Mouse (Mus musculus) common myeloid progenitor, adult 5-6 weeks (primary cell): ENCODE results near the gene Zbtb37. TPM values are rescaled to one million over a fixed set of nuclear protein-coding genes. Genes with fewer than 3 reads are reported as not detected.
"Not testable (repeated sequence)": the region's sequence is repeated elsewhere in the genome, so short reads cannot be mapped to it uniquely, and the experiment has no call there.

Experiments
- ATAC-seq: replicated peaks from 2 replicates; pipeline ENCODE4 v1.8.0; 2016; ENCODE audit warnings: low read depth, mild to moderate bottlenecking, moderate TSS enrichment, inconsistent platforms; ENCODE audit not compliant: poor library complexity, severe bottlenecking
- total RNA-seq: library from RNA; stranded (forward); fragments of 200-1000, 187-1606 nt; gene quantifications from 2 replicates; pipeline ENCODE4 v1.2.3, GENCODE M21; 2017

Gene Zbtb37
- total RNA-seq, 1 experiment from 2014 or later = 8.7 TPM

DNA sequence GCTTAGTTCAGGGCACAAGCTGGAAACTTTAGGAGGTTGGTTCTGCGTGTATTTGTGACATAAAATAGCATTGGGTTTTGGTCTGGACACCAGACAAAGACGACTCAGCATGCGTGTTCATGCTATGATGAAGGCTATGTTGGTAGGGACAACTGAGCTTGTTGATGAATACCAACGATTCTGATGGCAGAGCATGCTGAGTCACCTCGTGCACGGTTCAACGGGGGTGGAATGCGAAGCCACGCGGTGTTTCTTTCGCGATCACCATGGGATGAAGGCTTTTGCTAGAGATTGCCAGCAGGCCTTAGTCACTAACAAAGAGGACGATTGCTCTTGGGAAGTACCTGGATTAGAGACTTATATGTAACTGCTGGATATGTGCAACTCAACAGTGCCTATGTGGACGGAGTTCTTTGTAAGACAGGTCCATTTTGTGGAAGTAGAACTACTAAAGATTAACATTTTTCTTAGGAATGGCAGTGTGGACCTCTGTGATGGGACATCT, 684 bp upstream of the Zbtb37 start:
- ATAC-seq = peak; percentile 37

DNA sequence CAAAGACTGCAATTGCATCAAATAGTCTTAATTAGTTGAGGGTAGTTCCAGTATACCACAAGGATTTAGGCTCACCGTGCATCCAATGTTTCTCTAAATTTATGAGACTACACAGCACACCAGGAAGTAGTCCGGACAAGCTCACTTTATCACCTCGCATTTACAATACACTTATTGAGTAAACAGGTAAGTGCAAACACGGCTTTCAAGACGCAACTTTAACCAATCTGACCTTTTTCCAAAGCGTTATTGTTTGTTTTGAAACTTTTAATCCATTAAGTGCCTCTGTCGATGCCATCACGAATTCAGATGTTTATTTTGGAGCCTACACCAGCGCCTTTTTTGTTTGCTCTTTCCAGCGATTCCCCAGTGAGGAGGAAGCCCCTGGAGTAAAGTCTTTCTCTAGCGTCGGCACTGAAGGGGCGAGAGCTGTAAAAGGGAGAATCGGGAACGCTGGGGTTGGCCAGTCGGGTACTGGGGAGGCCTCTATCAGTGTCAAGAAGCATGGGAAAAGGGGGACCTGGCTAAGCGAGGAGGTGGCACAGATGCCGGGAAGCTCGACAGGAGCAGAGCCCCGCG, 704 bp downstream of the Zbtb37 start:
- ATAC-seq = no peak

DNA sequence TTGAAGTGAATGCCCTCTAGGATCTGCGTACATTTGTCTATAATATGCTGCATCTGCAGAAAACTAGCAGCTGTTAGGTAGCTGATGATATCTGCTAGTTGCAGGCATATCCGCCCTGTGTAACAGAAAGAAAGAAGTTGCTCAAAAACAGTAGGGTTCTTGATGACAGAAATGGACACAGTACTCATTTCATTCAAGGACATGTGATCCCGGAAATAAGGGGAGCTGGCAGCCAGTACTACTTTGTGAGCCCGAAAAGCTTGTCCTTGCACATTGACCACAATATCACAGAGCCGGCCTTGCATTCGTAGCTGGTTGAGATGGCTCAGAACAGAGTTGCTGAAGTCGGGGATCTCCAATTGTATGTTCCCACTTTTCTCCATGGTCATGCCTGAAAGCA, 2.3 kb downstream of the Zbtb37 start:
- ATAC-seq = no peak

- ATAC-seq = no peak
Measured at GRCm38 (mm10) chr1:161031881-161032280, 2.8 kb downstream of the Zbtb37 start.

DNA sequence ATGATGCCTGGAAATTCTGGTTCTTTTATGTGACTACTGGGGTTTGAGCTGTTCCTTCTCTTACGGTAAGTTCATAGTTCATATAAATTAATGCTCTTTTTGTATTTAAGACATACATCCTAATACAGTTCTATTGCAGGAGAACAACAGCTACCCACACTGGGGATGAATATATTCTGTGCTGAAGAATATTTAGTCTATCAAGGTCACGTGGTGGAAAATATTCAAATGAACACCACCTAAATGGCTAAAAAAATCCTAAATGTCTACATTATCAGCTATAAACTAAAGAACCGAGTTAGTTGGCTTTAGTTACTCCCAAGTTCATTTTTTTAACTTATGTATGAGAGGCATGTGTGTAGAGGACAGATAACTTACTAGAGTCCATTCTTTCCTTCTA, 4.6 kb downstream of the Zbtb37 start:
- no peak for ATAC-seq

DNA sequence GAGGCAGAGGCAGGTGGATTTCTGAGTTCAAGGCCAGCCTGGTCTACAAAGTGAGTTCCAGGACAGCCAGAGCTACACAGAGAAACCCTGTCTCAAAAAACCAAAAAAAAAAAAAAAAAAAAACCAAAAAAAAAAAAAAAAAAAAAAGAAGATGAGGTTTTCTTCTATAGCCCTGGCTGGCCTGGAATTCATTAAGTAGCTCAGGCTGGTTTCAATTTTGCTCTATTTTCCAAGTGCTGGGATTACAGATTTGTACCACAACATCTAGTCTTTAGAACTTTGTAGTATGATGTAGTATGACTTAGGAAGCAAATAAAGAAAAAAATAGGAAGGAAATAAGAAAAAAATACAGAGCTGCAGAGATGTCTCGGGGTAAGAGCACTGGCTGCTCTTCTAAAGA, 6.2 kb downstream of the Zbtb37 start:
- ATAC-seq = not testable (repeated sequence)

GRCm38 (mm10) chr1:161027196-161027595, 7.5 kb downstream of the Zbtb37 start:
- no peak; the same call in 1 of the 2 replicates for ATAC-seq

DNA sequence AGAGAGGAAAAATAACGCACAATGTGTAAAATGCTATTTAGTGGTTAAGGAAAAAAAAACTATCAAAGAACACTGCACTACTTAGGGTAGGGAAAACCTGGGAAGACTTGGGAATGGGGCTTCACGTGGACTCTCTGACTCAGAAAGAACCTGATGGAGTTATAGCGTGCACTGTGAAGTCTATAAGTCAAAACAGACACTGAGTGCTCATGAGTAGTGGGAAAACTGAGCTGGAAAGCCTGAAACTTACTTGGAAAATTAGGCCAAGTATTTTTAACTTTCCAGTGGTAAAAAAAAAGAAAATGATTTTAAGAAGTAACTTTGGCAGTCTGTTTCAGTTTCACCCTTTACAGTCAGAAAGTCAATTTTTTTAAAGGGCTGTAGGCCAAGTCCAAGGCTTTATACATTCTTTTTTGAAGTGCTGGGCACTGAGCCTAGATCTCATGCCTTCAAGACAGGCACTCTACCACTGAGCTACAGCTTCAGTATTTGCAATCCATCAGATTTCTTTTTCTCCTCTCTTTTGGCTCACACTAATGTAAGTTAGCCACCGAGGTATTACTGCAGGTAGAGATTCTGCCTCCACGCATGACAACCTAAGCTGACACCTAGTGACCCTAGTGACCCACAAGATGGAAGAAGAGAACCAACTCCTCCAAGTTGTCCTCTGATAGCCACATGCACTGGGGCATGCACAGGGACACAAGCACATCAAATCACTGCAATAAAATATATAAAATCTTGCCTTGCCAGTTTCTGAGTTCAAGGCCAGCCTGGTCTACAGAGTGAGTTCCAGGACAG, 9.0 kb downstream of the Zbtb37 start:
- ATAC-seq = no peak

DNA sequence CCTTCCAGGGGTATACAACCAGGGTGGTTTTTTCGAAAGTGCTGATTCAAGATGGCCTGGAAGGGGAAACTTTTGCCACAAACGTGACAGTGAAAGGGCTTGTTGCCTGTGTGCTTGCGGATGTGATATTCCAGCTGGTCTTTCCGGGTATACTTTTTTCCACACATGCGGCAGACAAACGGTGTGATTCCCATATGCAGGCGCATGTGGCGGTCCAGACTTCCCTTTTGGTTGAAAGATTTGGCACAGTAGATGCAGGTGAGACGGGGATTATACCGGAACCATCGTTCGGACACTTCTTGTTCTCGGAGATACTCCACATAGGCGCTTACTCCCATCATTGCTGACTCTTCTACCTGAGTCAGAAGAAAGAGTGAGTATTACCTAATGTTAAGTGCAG, 14.6 kb downstream of the Zbtb37 start:
- ATAC-seq = no peak

DNA sequence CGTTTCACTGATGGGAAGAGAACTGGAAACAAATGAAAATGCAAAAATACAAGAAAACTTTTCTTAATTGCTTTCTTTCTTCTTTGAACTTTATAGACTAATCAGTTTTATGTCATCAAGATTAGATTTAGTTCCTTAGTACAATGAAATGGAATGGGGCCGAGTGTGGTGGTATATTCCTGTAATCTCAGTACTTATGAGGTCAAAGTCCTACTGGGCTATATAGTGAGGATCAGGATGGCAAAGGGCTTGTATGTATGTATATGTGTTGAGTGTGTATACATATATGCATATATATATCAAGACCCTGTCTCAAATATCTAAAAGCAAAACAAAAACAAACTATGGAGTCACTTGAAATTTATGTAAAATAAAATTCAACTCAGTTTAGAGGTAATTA, 18.3 kb downstream of the Zbtb37 start:
- no peak for ATAC-seq

DNA sequence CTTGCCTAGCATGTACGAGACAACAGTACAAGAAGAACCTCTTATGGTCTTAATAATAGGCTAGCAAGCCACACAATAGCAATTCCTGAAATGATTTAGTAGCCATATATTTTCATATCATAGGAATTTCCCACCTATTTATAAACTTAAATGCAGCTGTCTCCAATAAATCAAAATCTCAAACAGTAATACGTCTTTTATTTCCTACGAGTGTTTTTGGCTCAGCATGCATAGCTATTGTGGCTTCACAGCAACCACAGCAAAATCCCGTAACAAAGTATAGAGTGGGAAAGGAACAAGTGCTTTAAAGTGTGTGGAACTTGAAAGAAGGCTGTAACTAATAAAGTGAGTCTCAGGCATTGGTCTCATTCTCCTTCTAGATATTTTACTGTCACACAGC, 24.2 kb downstream of the Zbtb37 start:
- ATAC-seq = no peak

DNA sequence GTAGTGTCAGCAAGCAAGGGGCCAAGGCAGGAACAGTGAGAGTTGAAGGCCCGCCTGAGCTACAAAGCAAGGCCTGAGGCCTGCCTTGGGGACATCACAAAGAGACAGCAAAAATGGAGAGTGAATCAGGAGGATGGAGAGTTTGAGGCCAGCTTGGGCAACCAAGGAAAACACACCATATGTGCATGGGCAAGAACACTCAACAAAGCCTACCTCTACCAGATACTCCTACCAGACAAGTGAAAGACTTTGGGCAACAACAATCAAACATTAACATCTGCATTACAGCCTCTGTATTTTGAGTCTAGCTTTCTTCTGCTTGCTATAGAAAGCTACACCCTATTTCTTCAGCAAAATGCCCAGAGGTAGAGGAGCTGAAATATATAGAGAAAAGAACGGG, 26.6 kb downstream of the Zbtb37 start:
- ATAC-seq = no peak

- ATAC-seq = no peak
Measured at GRCm38 (mm10) chr1:161006471-161006870, 28.2 kb downstream of the Zbtb37 start.

- no peak for ATAC-seq
Measured at GRCm38 (mm10) chr1:161005526-161005925, 29.1 kb downstream of the Zbtb37 start.

DNA sequence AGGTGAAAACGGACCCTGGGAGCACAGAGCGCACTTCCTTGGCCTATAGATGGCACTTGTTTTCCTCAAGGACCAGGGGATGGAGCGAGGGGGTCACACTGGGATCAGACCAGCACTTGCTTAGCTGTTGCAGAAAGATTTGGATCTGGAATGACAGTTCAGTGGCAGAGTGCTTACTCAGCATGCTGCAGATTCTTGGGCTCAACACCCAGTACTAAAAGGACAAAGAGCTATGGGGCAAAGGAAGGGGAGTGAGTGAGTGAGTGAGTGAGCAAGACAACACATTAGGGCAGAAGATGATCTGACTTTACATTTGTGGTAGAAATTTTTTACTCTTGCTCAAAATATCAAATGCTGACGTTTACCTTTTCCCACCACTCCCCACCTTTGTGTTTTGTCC, 29.7 kb downstream of the Zbtb37 start:
- no peak for ATAC-seq

- ATAC-seq = no peak
Measured at GRCm38 (mm10) chr1:160993851-160994250, 40.8 kb downstream of the Zbtb37 start.

DNA sequence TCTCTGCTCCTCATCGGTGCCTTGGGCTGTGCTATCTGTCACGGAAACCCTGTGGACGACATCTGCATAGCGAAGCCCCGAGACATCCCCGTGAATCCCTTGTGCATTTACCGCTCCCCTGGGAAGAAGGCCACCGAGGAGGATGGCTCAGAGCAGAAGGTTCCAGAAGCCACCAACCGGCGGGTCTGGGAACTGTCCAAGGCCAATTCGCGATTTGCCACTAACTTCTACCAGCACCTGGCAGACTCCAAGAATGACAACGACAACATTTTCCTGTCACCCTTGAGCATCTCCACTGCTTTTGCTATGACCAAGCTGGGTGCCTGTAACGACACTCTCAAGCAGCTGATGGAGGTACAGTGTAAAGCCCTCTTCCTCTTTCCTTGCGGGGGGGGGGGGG, 45.3 kb downstream of the Zbtb37 start:
- ATAC-seq = no peak

GRCm38 (mm10) chr1:160986881-160987635, 47.6 kb downstream of the Zbtb37 start:
- no peak for ATAC-seq

DNA sequence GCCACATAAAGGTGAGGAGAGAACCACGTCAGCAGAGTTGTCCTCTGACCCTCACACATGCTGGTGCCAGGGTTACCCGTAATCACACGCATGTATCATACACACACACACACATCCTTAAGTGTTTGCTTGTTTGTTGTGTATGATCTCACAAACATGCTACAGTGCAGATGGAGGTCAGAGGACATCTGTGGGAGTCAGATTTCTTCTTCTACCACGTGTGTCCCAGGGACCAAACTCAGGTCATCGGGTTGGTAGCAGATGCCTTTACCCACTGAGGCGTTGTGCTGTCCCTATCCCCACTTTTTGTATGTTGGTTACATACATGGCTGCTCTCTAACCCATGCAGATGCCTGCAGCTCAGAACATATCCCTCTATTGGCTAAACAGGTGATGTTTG, 49.2 kb downstream of the Zbtb37 start:
- no peak for ATAC-seq

- ATAC-seq = not testable (repeated sequence)
Measured at GRCm38 (mm10) chr1:160984731-160985130, 49.9 kb downstream of the Zbtb37 start.

DNA sequence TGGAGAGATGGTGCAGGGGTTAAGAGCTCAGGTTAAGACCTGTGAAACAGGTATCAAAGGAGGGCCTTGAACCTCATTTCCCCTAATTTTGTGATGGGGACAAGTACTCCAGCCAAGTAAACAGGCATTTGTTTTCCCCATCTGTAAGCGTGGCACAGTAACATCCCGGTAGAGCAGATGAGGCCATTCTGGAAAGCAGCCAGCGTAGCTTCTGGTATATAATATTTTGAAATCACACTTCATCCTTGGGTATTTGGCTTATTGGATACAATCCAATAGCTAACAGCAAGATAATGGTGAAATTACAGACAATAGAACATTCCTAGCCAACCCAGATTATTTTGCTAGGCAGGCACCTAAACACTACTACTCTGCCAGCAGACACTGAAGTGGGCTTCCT, 51.8 kb downstream of the Zbtb37 start:
- ATAC-seq = no peak
